In the genomic region with DNA sequence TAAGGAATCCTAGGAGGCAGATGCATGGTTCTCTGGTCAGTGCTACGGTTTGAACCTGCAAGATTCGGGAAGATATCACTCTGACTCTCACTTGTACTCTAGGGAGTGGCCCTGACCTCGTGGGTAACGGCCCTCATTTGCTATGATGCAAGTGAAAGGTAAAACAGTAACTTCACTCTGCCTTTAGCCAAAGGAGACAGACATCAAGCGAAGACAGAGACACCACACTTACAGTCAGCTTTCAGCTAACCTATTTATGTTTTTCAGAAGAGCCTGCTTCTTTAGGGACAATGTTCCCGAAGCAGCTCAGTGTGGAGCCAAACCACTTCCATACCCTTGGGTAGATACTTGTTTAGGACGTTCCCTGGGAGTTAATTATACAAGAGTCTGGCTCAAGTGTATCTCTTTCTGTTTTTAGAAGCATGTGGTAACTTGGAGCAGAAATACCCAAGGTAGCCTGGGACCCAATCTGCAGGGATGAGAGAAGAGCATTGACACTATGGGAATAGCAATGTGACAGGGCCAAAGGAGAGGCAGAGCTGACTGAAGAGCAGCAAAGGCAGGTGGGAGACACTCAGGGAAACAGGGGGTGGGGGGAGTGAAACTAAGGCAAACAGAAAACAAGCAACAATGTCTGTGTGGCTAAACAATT, we compare ENCODE assay signal across 8 mouse cellular contexts. TPM values are rescaled to one million over a fixed set of nuclear protein-coding genes. Genes with fewer than 3 reads are reported as not detected.
DNase-seq lines count a peak whose midpoint lies in the region; ATAC-seq lines count a peak whose summit lies in the region.

No protein-coding gene starts in this region.

- 0 out of 2 replicates have a peak overlapping the region, but pooled peaks have one; percentile 96 for H3K27ac ChIP-seq in forebrain, embryonic 16.5 days (ENCODE audit: low read length)
- H3K27ac ChIP-seq in neural tube, embryonic 15.5 days (replicated peaks), result peak overlapping the region; percentile 97

- no peak overlapping the region; the same call in 1 of the 2 replicates for H3K4me2 ChIP-seq in forebrain, embryonic 16.5 days (ENCODE audit: low read length)
- H3K4me2 ChIP-seq in neural tube, embryonic 15.5 days, result peak overlapping the region; percentile 56

- no peaks in the 10 kb centered on the region for H3K36me3 ChIP-seq in forebrain, embryonic 16.5 days (ENCODE audit: control insufficient read depth, insufficient read depth)
- H3K36me3 ChIP-seq in neural tube, embryonic 15.5 days, result no peaks in the 10 kb centered on the region

- no peak for ATAC-seq in forebrain, embryonic 16.5 days
- ATAC-seq in neural tube, embryonic 15.5 days (ENCODE audit: low FRiP score), result no peak

- H3K9me3 ChIP-seq in forebrain, embryonic 16.5 days (ENCODE audit: control insufficient read depth, low read length), result no peaks in the 10 kb centered on the region
- H3K9me3 ChIP-seq in neural tube, embryonic 15.5 days (replicated peaks), result no peaks in the 10 kb centered on the region

- no peaks in the 10 kb centered on the region for H3K27me3 ChIP-seq in forebrain, embryonic 16.5 days (replicated peaks; ENCODE audit: control insufficient read depth, insufficient read depth, low read length)
- no peaks in the 10 kb centered on the region for H3K27me3 ChIP-seq in neural tube, embryonic 15.5 days (replicated peaks)

- WGBS in forebrain, embryonic 16.5 days, result 82% methylated on average over 7 of the region's 7 CpGs
- WGBS in neural tube, embryonic 15.5 days, result 86% methylated on average over 7 of the region's 7 CpGs

- H3K9ac ChIP-seq in forebrain, embryonic 16.5 days (replicated peaks; ENCODE audit: low read depth, low read length), result no peak overlapping the region; the same call in 1 of the 2 replicates
- H3K9ac ChIP-seq in neural tube, embryonic 15.5 days (replicated peaks), result no peak overlapping the region

- peaks cover 14% of the 10 kb centered on the region for H3K4me1 ChIP-seq in forebrain, embryonic 16.5 days (replicated peaks; ENCODE audit: control insufficient read depth, insufficient read depth, low read length)
- peaks cover 23% of the 10 kb centered on the region for H3K4me1 ChIP-seq in neural tube, embryonic 15.5 days

- peak; percentile 47 for DNase-seq in thymus, postnatal 14 days
- DNase-seq in thymus, postnatal 10 days (ENCODE audit: low spot score in 2 of 2), result no peak
- DNase-seq in kidney, postnatal 14 days, result peak; percentile 21
- no peak for DNase-seq in T-cell, adult 2 months (ENCODE audit: low spot score)
- no peak for DNase-seq in ovary, postnatal 36 days (ENCODE audit: low spot score)
- no peak for DNase-seq in cerebellum, postnatal 14 days

- no peak overlapping the region for H3K4me3 ChIP-seq in forebrain, embryonic 16.5 days (replicated peaks; ENCODE audit: low read length)
- H3K4me3 ChIP-seq in neural tube, embryonic 15.5 days (replicated peaks), result no peak overlapping the region

RNA-seq across cellular contexts. Expression of a gene that starts 1.2 kb away (rescaled TPM):
- 20.6 and 26.5 TPM in 2 replicates for polyA plus RNA-seq in forebrain, embryonic 16.5 days (2015; fragmentation: Nextera tagmentation; extraction: Ambion mirVana)
- 9.8 and 14.3 TPM in 2 replicates for polyA plus RNA-seq in neural tube, embryonic 15.5 days (2015; fragmentation: Nextera tagmentation; extraction: Ambion mirVana)

RNA-seq across cellular contexts. Expression of a gene that starts 2.4 kb away (rescaled TPM):
- polyA plus RNA-seq in forebrain, embryonic 16.5 days (2015; fragmentation: Nextera tagmentation; extraction: Ambion mirVana), result 2.0 TPM in 1 of 2 replicates, not detected in the other
- 0.14 and 0.65 TPM in 2 replicates for polyA plus RNA-seq in neural tube, embryonic 15.5 days (2015; fragmentation: Nextera tagmentation; extraction: Ambion mirVana)

RNA-seq across cellular contexts. Expression of a gene that starts 4.0 kb away (rescaled TPM):
- polyA plus RNA-seq in forebrain, embryonic 16.5 days (2015; fragmentation: Nextera tagmentation; extraction: Ambion mirVana), result 33.3 and 43.5 TPM in 2 replicates
- 32.3 and 35.5 TPM in 2 replicates for polyA plus RNA-seq in neural tube, embryonic 15.5 days (2015; fragmentation: Nextera tagmentation; extraction: Ambion mirVana)

RNA-seq across cellular contexts. Expression of a gene that starts 5.1 kb away (rescaled TPM):
- polyA plus RNA-seq in forebrain, embryonic 16.5 days (2015; fragmentation: Nextera tagmentation; extraction: Ambion mirVana), result 2.4 and 3.4 TPM in 2 replicates
- polyA plus RNA-seq in neural tube, embryonic 15.5 days (2015; fragmentation: Nextera tagmentation; extraction: Ambion mirVana), result 1.3 and 2.5 TPM in 2 replicates

RNA-seq across cellular contexts. Expression of a gene that starts 19.1 kb away (rescaled TPM):
- 8.4 and 8.9 TPM in 2 replicates for polyA plus RNA-seq in forebrain, embryonic 16.5 days (2015; fragmentation: Nextera tagmentation; extraction: Ambion mirVana)
- 4.9 and 5.1 TPM in 2 replicates for polyA plus RNA-seq in neural tube, embryonic 15.5 days (2015; fragmentation: Nextera tagmentation; extraction: Ambion mirVana)

Comparison
In these comparisons a context has a peak if more than half of its experiments do, and no peak if none do; other contexts are left out.
1. DNase-seq: peak in thymus, postnatal 14 days (single experiment) and kidney, postnatal 14 days (single experiment); none in thymus, postnatal 10 days (0 of 2), T-cell, adult 2 months (single experiment), ovary, postnatal 36 days (single experiment) and cerebellum, postnatal 14 days (0 of 2).